Mouse (Mus musculus): ENCODE results near the gene Rac2.

DNA sequence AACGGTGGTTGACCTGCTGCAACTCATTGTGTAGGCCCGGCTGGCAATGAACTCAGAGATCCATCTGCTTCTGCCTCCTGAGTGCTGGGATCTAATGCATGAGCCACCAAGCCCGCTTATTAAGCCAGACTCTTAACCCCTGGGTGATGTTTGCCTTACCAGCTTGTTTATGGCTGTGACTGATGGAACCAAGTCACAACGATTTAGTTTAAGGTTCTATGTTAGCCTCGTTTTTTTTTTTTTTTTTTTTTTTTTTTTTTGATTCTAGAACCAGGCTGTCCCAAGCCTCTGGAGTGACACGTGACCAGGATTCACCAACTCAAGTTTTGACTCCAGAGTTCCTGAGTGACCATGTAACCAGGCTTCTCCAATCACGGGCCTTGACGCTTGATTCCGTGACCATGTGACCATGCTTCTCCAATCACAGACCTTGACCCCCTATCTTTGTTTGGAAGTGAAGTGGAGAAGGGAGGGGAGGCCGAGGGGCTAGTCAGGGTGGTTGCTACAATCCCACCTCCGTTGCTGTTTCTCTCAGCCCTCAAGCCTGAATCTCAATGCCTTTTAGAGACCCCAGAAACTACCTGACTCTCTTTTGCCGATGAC lies 63.2 kb downstream of the Rac2 start:
- TF ChIP-seq ZC3H11A (IDR thresholded peaks at IDR 0.05; ENCODE audit: borderline replicate concordance, low read depth, low read length) = no peak
- no peak for TF ChIP-seq MAFK (IDR thresholded peaks at IDR 0.05; ENCODE audit: insufficient read depth, low read depth, low read length)
- TF ChIP-seq CHD2 (IDR thresholded peaks at IDR 0.05; ENCODE audit: low read depth, low read length) = no peak
- TF ChIP-seq ZNF384 (IDR thresholded peaks at IDR 0.05; ENCODE audit: low read depth, low read length) = peak; percentile 91
- no peak for TF ChIP-seq HCFC1 (IDR thresholded peaks at IDR 0.05; ENCODE audit: borderline replicate concordance, insufficient read depth, low read length)
